Mouse (Mus musculus) heart, adult 2 months (tissue): ENCODE results near the gene Mmachc.

Source experiments
- CTCF ChIP-seq: fragments of 200-600 bp; IDR thresholded peaks from 2 replicates; pipeline ENCODE4 v1.8.1; 2022; ENCODE audit warnings: antibody characterized with exemption, mild to moderate bottlenecking, moderate library complexity
- EP300 ChIP-seq: fragments of 200-500 bp; IDR thresholded peaks from 2 replicates; pipeline ENCODE4 v1.6.1; 2011; ENCODE audit warnings: low read depth, low read length, control low read depth; ENCODE audit not compliant: insufficient read depth
- POLR2A ChIP-seq: fragments of 200-500 bp; IDR thresholded peaks from 2 replicates; pipeline ENCODE4 v1.6.1; 2011; ENCODE audit warnings: mild to moderate bottlenecking, low read depth, low read length, control low read depth; ENCODE audit not compliant: insufficient read depth

DNA sequence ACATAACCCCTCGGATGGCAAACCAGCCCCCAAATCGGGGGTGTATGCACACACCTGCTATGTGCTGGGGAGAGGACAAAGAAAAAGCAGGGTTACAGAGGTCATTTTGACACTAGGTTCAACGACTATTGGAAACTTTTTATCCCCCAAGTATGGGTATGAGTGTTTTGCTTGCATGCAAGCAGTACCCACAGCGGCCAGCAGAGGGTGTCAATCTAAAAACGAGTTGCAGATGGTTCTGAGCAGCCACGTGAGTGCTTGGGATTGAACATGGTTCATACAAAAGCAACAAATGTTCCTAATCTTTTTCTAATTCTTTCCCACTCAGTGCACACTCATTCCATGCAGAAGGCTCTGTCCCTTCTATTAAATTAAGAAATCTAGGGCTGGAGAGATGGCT is 4.4 kb downstream of the Mmachc start:
- peak; percentile 53; the same call in 1 of the 2 replicates for TF ChIP-seq EP300
- TF ChIP-seq CTCF: peak; percentile 97; the same call in 1 of the 2 replicates
- TF ChIP-seq POLR2A: no peak
